10 mouse cellular contexts compared by ENCODE assay signal in the genomic region with DNA sequence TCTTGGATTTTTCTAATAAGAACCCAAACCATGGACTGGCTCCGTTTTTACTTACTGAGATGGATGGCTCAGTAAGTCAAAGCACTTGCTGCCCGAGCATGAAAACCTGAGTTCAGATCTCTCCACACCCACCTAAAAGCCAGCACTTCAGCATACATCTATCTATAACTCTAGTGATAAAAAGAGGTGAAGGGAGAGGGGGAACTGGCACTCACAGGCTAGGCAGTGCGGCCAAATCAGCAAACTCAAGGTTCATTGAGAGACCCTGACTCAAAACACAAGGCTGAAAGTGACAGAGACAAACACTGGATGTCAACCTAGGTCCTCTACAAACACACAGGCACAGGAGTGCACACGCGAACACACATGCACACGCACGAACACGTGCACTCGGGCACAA. TPM values are rescaled to one million over a fixed set of nuclear protein-coding genes. Genes with fewer than 3 reads are reported as not detected.
DNase-seq lines count a peak whose midpoint lies in the region; ATAC-seq and TF ChIP-seq lines count a peak whose summit lies in the region.
"Had no signal": no experiment of that assay in that cellular context is flagged by ENCODE, and none has a peak within 500 bp of the region (broad histone marks: within the 10 kb centered on the region; RNA-seq: fewer than 3 reads in every experiment).

No protein-coding gene starts in this region.

- H3K36me3 ChIP-seq in liver, adult 2 months (ENCODE audit: control insufficient read depth, insufficient read depth, low read length) = peaks cover 2% of the 10 kb centered on the region; the same call in 1 of the 2 replicates
- peaks cover 6% of the 10 kb centered on the region; the same call in 1 of the 2 replicates for H3K36me3 ChIP-seq in limb, embryonic 13.5 days
- H3K36me3 ChIP-seq in neural tube, embryonic 15.5 days = peaks cover 6% of the 10 kb centered on the region

- TF ChIP-seq CTCF in cerebellum, adult 2 months (IDR thresholded peaks at IDR 0.05; ENCODE audit: borderline replicate concordance, insufficient read depth, low read depth, low read length) = no peak
- TF ChIP-seq CTCF in liver, adult 2 months (IDR thresholded peaks at IDR 0.05; ENCODE audit: low read depth, low read length) = no peak

- peaks cover 12% of the 10 kb centered on the region for H3K4me1 ChIP-seq in cerebellum, adult 2 months (ENCODE audit: control insufficient read depth, insufficient read depth, low read length)
- H3K4me1 ChIP-seq in liver, adult 2 months (ENCODE audit: control insufficient read depth, insufficient read depth, low read length) = peaks cover 29% of the 10 kb centered on the region
- peaks cover 38% of the 10 kb centered on the region for H3K4me1 ChIP-seq in limb, embryonic 13.5 days
- H3K4me1 ChIP-seq in neural tube, embryonic 15.5 days = peaks cover 48% of the 10 kb centered on the region

- no peaks in the 10 kb centered on the region for H3K9me3 ChIP-seq in limb, embryonic 13.5 days
- H3K9me3 ChIP-seq in neural tube, embryonic 15.5 days (replicated peaks) = no peaks in the 10 kb centered on the region
- H3K9me3 ChIP-seq: embryonic facial prominence, embryonic 15.5 days had no signal

- no peaks in the 10 kb centered on the region for H3K27me3 ChIP-seq in cerebellum, adult 2 months (ENCODE audit: control insufficient read depth, insufficient read depth, low read length)
- no peaks in the 10 kb centered on the region for H3K27me3 ChIP-seq in liver, adult 2 months (ENCODE audit: control insufficient read depth, insufficient read depth, low read length)
- H3K27me3 ChIP-seq in limb, embryonic 13.5 days = no peaks in the 10 kb centered on the region
- H3K27me3 ChIP-seq in neural tube, embryonic 15.5 days (replicated peaks) = no peaks in the 10 kb centered on the region
- H3K27me3 ChIP-seq: embryonic facial prominence, embryonic 15.5 days had no signal

- no peak for DNase-seq in cerebellum, adult 2 months
- DNase-seq in cerebellum, postnatal 36 days = no peak
- DNase-seq in liver, adult 2 months (ENCODE audit: extremely low read depth, low read depth, low spot score) = no peak
- DNase-seq in liver = no peak
- DNase-seq in adrenal gland, adult 18-20 months (ENCODE audit: low spot score in 2 of 2) = no peak
- DNase-seq: right cerebral cortex, postnatal 14 days had no signal

- no peak for TF ChIP-seq POLR2A in cerebellum, adult 2 months (IDR thresholded peaks at IDR 0.05; ENCODE audit: borderline replicate concordance, insufficient read depth, low read length)
- TF ChIP-seq POLR2A in liver, adult 2 months (IDR thresholded peaks at IDR 0.05; ENCODE audit: extremely low read depth, insufficient read depth, low read length) = no peak

- no peak for ATAC-seq in limb, embryonic 13.5 days (ENCODE audit: low FRiP score, low read depth)
- ATAC-seq in neural tube, embryonic 15.5 days (ENCODE audit: low FRiP score) = no peak
- ATAC-seq in activated CD4-positive, CD25-positive, alpha-beta regulatory T cell, adult 4 months = no peak

- H3K4me2 ChIP-seq in limb, embryonic 13.5 days (replicated peaks) = peak overlapping the region; percentile 87; the same call in 1 of the 2 replicates
- H3K4me2 ChIP-seq in neural tube, embryonic 15.5 days = peak overlapping the region; percentile 72

- 95% methylated on average over 9 of the region's 9 CpGs for WGBS in cerebellum, adult 2 months
- 60% methylated on average over 9 of the region's 9 CpGs for WGBS in liver, adult 2 months
- 98% methylated on average over 9 of the region's 9 CpGs for WGBS in limb, embryonic 13.5 days
- 97% methylated on average over 9 of the region's 9 CpGs for WGBS in neural tube, embryonic 15.5 days

- H3K79me2 ChIP-seq in liver, adult 2 months (ENCODE audit: control insufficient read depth, insufficient read depth, low read length) = peaks cover 55% of the 10 kb centered on the region

- no peak overlapping the region for H3K27ac ChIP-seq in cerebellum, adult 2 months (ENCODE audit: insufficient read depth, low read length)
- peak overlapping the region; percentile 3; the same call in 1 of the 2 replicates for H3K27ac ChIP-seq in liver, adult 2 months (replicated peaks; ENCODE audit: insufficient read depth, low read depth, low read length)
- no peak overlapping the region for H3K27ac ChIP-seq in limb, embryonic 13.5 days
- no peak overlapping the region for H3K27ac ChIP-seq in neural tube, embryonic 15.5 days (replicated peaks)
- H3K27ac ChIP-seq: embryonic facial prominence, embryonic 15.5 days had no signal

- peak overlapping the region; percentile 33 for H3K4me3 ChIP-seq in cerebellum, adult 2 months (replicated peaks; ENCODE audit: insufficient read depth, low read depth, low read length)
- H3K4me3 ChIP-seq in liver, adult 2 months (ENCODE audit: insufficient read depth, low read depth, low read length) = 0 out of 2 replicates have a peak overlapping the region, but pooled peaks have one; percentile 96
- H3K4me3 ChIP-seq in limb, embryonic 13.5 days = 0 out of 2 replicates have a peak overlapping the region, but pooled peaks have one; percentile 96
- peak overlapping the region; percentile 97; the same call in 1 of the 2 replicates for H3K4me3 ChIP-seq in neural tube, embryonic 15.5 days (replicated peaks)

- H3K9ac ChIP-seq in liver, adult 2 months (ENCODE audit: low read depth, low read length) = peak overlapping the region; percentile 2; the same call in 1 of the 2 replicates
- H3K9ac ChIP-seq in limb, embryonic 13.5 days = no peak overlapping the region
- H3K9ac ChIP-seq in neural tube, embryonic 15.5 days (replicated peaks) = no peak overlapping the region
- H3K9ac ChIP-seq: embryonic facial prominence, embryonic 15.5 days had no signal

RNA-seq across cellular contexts. Expression of gene Insr, which starts 2.2 kb away (rescaled TPM):
- 16.2 and 17.5 TPM in 2 replicates for polyA plus RNA-seq in cerebellum, adult 2 months (2012; rRNA removed)
- total RNA-seq in liver, adult 2 months (2014; rRNA removed) = 70.0 and 89.0 TPM in 2 replicates
- 28.5 and 30.3 TPM in 2 replicates for polyA plus RNA-seq in liver, adult 2 months (2012; rRNA removed)
- polyA plus RNA-seq in limb, embryonic 13.5 days (2015; fragmentation: Nextera tagmentation; extraction: Ambion mirVana) = 38.4 and 40.2 TPM in 2 replicates
- 50.7 and 52.0 TPM in 2 replicates for polyA plus RNA-seq in neural tube, embryonic 15.5 days (2015; fragmentation: Nextera tagmentation; extraction: Ambion mirVana)
- total RNA-seq in adrenal gland, adult 18-20 months (2021) = 100 to 1,000 TPM; 121 to 156 TPM
- polyA plus RNA-seq in activated CD4-positive, CD25-positive, alpha-beta regulatory T cell, adult 4 months (2017; shearing (Covaris generic)) = 1 to 10 TPM; 5.9 to 7.4 TPM

Comparison
In these comparisons a context has a peak if more than half of its experiments do, and no peak if none do; other contexts are left out.
1. H3K4me3 ChIP-seq: peak in every context shown above with its lines; median percentile 97 in neural tube, embryonic 15.5 days; 96 in liver, adult 2 months; 96 in limb, embryonic 13.5 days; 33 in cerebellum, adult 2 months.